Mouse (Mus musculus): ENCODE measurements around the gene Arl6ip1.

- no peak for TF ChIP-seq HCFC1 (IDR thresholded peaks at IDR 0.05; ENCODE audit: low read depth, low read length)
- no peak for TF ChIP-seq CTCF (conservative IDR thresholded peaks at IDR 0.05 in 1 of 2, IDR thresholded peaks at IDR 0.05 in 1 of 2; ENCODE audit: low read depth in 2 of 2, low read length in 2 of 2)
- TF ChIP-seq BHLHE40 (IDR thresholded peaks at IDR 0.05; ENCODE audit: low read depth, low read length) = no peak
- no peak for TF ChIP-seq TCF12 (IDR thresholded peaks at IDR 0.05; ENCODE audit: low read depth, low read length)
- TF ChIP-seq EP300 (IDR thresholded peaks at IDR 0.05; ENCODE audit: low read length) = no peak
These were observed 30.7 kb upstream of the Arl6ip1 start for GRCm38 (mm10) chr7:118160121-118160520.

All from CH12.LX (cell line).